Mouse (Mus musculus) C2C12 (cell line): ENCODE data around the gene Txn1.

Experiments
- CEBPB ChIP-seq: IDR thresholded peaks from one replicate; pipeline ENCODE4 v1.6.1; 2011; ENCODE audit warnings: low read depth, mild to moderate bottlenecking, control low read depth, moderate library complexity
- CTCF ChIP-seq: IDR thresholded peaks from one replicate; pipeline ENCODE4 v1.5.1; 2011; ENCODE audit not compliant: control insufficient read depth, insufficient read depth, insufficient read length
- FOSL1 ChIP-seq: IDR thresholded peaks from one replicate; pipeline ENCODE4 v1.8.0; 2011; ENCODE audit warnings: mild to moderate bottlenecking, low read length; ENCODE audit not compliant: poor library complexity, insufficient read depth, severe bottlenecking
- MAX ChIP-seq: IDR thresholded peaks from one replicate; pipeline ENCODE4 v1.6.1; 2011; ENCODE audit warnings: mild to moderate bottlenecking, control low read depth
- MYOD1 ChIP-seq: IDR thresholded peaks from one replicate; pipeline ENCODE4 v1.6.1; 2011; ENCODE audit warnings: low read depth; ENCODE audit not compliant: control insufficient read depth, insufficient read length
- MYOG ChIP-seq: IDR thresholded peaks from one replicate; pipeline ENCODE4 v1.6.1; 2011; ENCODE audit not compliant: control insufficient read depth, insufficient read length; ENCODE audit errors: extremely low read depth
- USF1 ChIP-seq: IDR thresholded peaks from one replicate; pipeline ENCODE4 v1.6.1; 2011; ENCODE audit warnings: low read depth, mild to moderate bottlenecking, control low read depth, moderate library complexity

- TF ChIP-seq CTCF (no peak), MYOG (no peak), FOSL1 (no peak), CEBPB (no peak), MYOD1 (no peak), MAX (no peak), USF1 (no peak)
These were observed 47.4 kb downstream of the Txn1 start for GRCm38 (mm10) chr4:57908860-57909259.
